Mouse (Mus musculus): Measurements from ENCODE around the gene AY358078. TPM values are rescaled to one million over a fixed set of nuclear protein-coding genes. Genes with fewer than 3 reads are reported as not detected.

AY358078 gene
- polyA plus RNA-seq, 1 experiment: not detected

- Histone ChIP-seq H3K36me3 (ENCODE audit: control insufficient read depth, insufficient read depth, low read length) (no peaks in the 10 kb centered on the region), H3K4me3 (ENCODE audit: extremely low read depth, insufficient read depth, insufficient read length) (no peak overlapping the region), H3K27ac (ENCODE audit: insufficient read depth, low read length) (no peak overlapping the region), H3K27me3 (ENCODE audit: control insufficient read depth, insufficient read depth, low read length) (no peaks in the 10 kb centered on the region), H3K4me1 (ENCODE audit: control insufficient read depth, insufficient read depth, insufficient read length) (no peaks in the 10 kb centered on the region)
- 79% methylated on average over 9 of the region's 9 CpGs for WGBS
- TF ChIP-seq CTCF (IDR thresholded peaks at IDR 0.05; ENCODE audit: extremely low read depth, insufficient read depth, insufficient read length, insufficient replicate concordance) (no peak), POLR2A (IDR thresholded peaks at IDR 0.05; ENCODE audit: low read depth, low read length) (no peak)
- DNase-seq (ENCODE audit: low read depth in 1 of 2, low spot score in 2 of 2): no peak
These were observed 71.9 kb downstream of the AY358078 start for GRCm38 (mm10) chr14:51871741-51872140.

Other genes starting within 250 kb of the AY358078 start
- not detected in 2 replicates for gene Gm5622, start 247.3 kb upstream of the AY358078 start, polyA plus RNA-seq (2012; rRNA removed)
- not detected in 2 replicates for gene Gm17175, start 226.0 kb upstream of the AY358078 start, polyA plus RNA-seq (2012; rRNA removed)
- gene Gm17174, start 207.9 kb upstream of the AY358078 start, polyA plus RNA-seq (2012; rRNA removed): not detected in 2 replicates
- gene Gm17078, start 188.7 kb upstream of the AY358078 start, polyA plus RNA-seq (2012; rRNA removed): not detected in 2 replicates
- gene Gm4181, start 164.4 kb upstream of the AY358078 start, polyA plus RNA-seq (2012; rRNA removed): not detected in 2 replicates
- not detected in 2 replicates for gene Gm17079, start 104.6 kb upstream of the AY358078 start, polyA plus RNA-seq (2012; rRNA removed)
- gene Gm5800, start 82.9 kb upstream of the AY358078 start, polyA plus RNA-seq (2012; rRNA removed): not detected in 2 replicates
- not detected in 2 replicates for gene Ang4, start 26.5 kb upstream of the AY358078 start, polyA plus RNA-seq (2012; rRNA removed)
- 3.9 and 15.5 TPM in 2 replicates for gene Ear6, start 53.7 kb downstream of the AY358078 start, polyA plus RNA-seq (2012; rRNA removed)
- gene Mettl17, start 84.8 kb downstream of the AY358078 start, polyA plus RNA-seq (2012; rRNA removed): 24.9 and 34.9 TPM in 2 replicates
- gene Slc39a2, start 92.8 kb downstream of the AY358078 start, polyA plus RNA-seq (2012; rRNA removed): 0.75 and 0.81 TPM in 2 replicates
- 19.2 and 21.0 TPM in 2 replicates for gene Ndrg2, start 114.1 kb downstream of the AY358078 start, polyA plus RNA-seq (2012; rRNA removed)
- gene Tppp2, start 118.4 kb downstream of the AY358078 start, polyA plus RNA-seq (2012; rRNA removed): not detected in 2 replicates
- gene Rnase13, start 122.7 kb downstream of the AY358078 start, polyA plus RNA-seq (2012; rRNA removed): not detected in 2 replicates
- 18.4 and 19.3 TPM in 2 replicates for gene Arhgef40, start 184.7 kb downstream of the AY358078 start, polyA plus RNA-seq (2012; rRNA removed)
- gene Tmem253, start 215.6 kb downstream of the AY358078 start, polyA plus RNA-seq (2012; rRNA removed): 0.27 and 0.36 TPM in 2 replicates
- gene Zfp219, start 220.7 kb downstream of the AY358078 start, polyA plus RNA-seq (2012; rRNA removed): 31.0 and 46.5 TPM in 2 replicates
- gene Olfr221, start 242.4 kb downstream of the AY358078 start, polyA plus RNA-seq (2012; rRNA removed): not detected in 2 replicates